Mouse (Mus musculus) heart, adult 10 weeks (tissue): ENCODE measurements around the gene Suz12. TPM values are rescaled to one million over a fixed set of nuclear protein-coding genes. Genes with fewer than 3 reads are reported as not detected.

ENCODE experiments used
- polyA plus RNA-seq: library from polyadenylated mRNA; stranded (reverse); fragments of 350-450 nt; fragmentation: Illumina TruSeq; extraction: RNeasy Lipid Tissue Mini Kit (QIAGEN cat#74804); gene quantifications from one replicate; pipeline ENCODE4 v1.2.3, GENCODE M21; 2014; ENCODE audit warnings: low read depth, low replicate concordance

Gene Suz12
- 19.7 TPM for polyA plus RNA-seq

DNA sequence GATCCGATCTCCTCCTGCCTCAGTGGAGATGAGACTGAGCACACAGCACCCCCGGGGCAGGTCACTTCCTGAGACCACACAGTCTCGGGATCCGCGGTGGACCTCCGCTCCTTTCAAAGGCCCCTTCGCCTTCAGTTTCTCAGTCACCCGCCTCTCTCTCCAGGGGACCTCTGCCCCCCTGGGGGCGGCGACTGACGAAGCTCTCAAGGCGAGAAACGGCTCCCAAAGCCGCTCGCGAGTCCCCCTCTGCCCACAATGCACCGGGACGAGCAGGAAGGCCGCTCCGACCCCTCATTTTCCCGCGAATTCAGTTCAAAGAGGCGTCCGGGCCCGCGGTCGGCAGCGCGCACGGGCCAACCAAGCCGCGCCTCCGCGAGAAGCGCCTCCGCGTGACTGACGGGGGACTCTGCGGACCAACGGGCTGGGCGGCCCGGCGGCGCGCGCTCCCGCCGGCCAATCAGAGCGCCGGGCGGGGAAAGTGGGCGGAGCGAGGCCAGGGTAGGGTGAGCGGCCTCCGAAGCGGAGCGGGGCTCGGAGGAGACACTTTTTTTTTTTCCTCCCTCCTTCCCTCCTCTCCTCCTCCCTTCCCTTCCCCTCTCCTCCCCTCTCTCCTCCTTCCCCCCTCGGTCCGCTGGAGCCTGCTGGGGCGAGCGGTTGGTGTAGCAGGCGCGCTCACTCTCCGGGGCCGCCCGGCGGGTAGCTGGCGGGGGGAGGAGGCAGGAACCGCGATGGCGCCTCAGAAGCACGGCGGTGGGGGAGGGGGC lies at the start of gene Suz12:
Gene Suz12 (plus strand): TSS at position 515 of the 764 bp plus-strand sequence.

DNA sequence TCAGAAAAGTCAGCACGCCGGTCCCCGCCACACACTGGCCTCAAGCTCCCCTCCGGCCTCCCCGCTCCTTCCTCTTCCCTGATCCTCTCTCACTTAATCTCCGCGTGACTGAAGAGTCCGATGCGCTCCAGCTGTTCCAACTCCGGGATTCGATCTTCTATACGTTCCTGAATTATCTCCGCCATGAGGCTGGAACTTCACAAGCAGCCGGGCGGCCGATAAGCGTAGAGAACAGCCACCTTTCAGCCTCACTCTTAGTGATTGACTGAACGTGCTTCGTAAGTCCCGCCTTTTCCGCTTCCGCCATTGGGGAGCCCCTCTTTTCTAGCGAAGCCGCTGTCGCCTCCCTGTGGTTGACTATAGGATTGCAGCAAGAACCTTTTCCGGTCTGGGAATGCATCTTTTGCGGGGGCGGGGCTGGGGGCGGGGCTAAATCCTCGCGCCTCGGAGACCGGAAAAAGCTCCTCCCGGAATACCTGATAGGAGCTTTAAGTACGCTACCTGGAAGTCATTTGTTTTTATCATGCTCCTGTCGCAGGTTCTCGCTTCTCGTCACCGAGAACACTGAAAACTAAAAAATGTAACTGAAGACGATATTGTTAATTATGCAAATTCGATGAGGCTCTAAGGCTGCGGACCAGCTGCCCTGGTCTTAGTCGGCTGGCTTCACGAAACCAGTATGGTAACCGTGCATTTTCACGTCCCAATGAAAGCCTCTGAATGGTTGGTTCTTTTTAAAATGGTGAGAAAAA lies 30.6 kb upstream of the Suz12 start, which contains the start of gene Utp6:
Gene Utp6 (minus strand): TSS at position 266 of the 752 bp plus-strand sequence.

DNA sequence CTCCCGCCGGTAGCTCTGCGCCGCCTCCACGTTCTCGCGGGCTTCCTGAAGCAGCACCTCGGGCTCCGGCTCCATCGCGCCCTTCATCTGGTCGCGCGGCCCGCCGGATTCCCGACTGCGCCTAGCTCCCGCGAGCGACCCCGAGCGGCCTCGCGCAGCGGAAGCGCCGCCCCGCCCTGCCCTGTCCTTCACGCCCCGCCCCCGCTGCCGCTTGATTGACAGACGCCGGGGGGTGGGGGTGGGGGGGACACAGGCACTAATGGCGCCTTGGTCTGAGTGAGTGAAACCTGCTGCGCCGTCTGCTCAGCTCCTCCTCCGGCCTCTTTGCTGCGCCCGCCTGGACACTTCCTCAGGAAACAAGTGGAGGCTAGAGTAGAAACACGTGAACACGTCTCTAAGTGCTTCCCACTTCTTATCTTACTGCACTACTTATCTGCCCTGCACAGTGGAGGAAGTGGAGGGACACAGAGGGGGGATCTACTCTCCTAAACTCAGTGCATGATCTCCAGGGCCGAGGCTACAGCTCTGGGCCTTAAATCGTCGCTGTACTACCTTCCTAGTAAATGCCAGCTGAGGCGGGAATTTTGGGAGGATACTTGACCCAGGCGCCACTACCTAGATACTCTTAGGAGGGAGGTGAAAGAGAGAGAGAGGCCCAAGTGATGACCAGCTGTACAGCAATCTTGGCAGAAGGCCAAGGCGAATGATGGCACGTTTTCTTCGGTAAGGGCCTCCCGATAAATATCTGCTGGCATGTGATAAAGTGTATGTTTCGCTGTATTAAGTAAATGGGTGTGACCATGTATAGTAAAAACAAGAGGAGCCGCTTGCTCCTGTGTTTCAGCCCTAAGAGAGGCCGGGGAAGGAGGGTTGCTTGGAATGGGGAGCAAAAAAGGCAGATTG lies 88.2 kb downstream of the Suz12 start, which contains the start of gene Crlf3:
Gene Crlf3 (minus strand): TSS at position 166 of the 903 bp plus-strand sequence.

Other genes starting within 250 kb of the Suz12 start
- 24.1 TPM for gene Utp6, start 30.7 kb upstream of the Suz12 start, polyA plus RNA-seq
- 14.7 TPM for gene Crlf3, start 87.9 kb downstream of the Suz12 start, polyA plus RNA-seq
- 0.63 TPM for gene Atad5, start 96.3 kb downstream of the Suz12 start, polyA plus RNA-seq
- gene Tefm, start 149.1 kb downstream of the Suz12 start, polyA plus RNA-seq: 35.6 TPM
- gene Adap2, start 161.0 kb downstream of the Suz12 start, polyA plus RNA-seq: 9.5 TPM
- gene Rnf135, start 190.7 kb downstream of the Suz12 start, polyA plus RNA-seq: 6.5 TPM
- gene Rhot1, start 215.9 kb downstream of the Suz12 start, polyA plus RNA-seq: 81.5 TPM